Mouse (Mus musculus) midbrain, embryonic 14.5 days (tissue): ENCODE measurements around the gene Terf2ip. TPM values are rescaled to one million over a fixed set of nuclear protein-coding genes. Genes with fewer than 3 reads are reported as not detected.

ENCODE experiments used
- ATAC-seq: fragments of 200-750 bp; cut with Nextera tagmentation; 2 replicates; pipeline ENCODE4 v1.8.0; 2017; ENCODE audit warnings: moderate number of reproducible peaks, moderate library complexity; ENCODE audit not compliant: low FRiP score, low TSS enrichment
- DNase-seq: peaks from one replicate; pipeline ENCODE4 v3.0.0-alpha.2; 2015
- H3K27ac ChIP-seq: fragments of 300-500 bp; sonication (generic); replicated peaks from 2 replicates; pipeline ENCODE4 v1.5.1; 2014; ENCODE audit warnings: mild to moderate bottlenecking, low read depth, low read length, moderate library complexity
- H3K27me3 ChIP-seq: fragments of 300-500 bp; sonication (generic); 2 replicates; pipeline ENCODE4 v1.6.1; 2014; ENCODE audit warnings: low read length, control low read depth, mixed read lengths; ENCODE audit not compliant: control insufficient read depth, insufficient read depth
- H3K36me3 ChIP-seq: fragments of 300-500 bp; sonication (generic); 2 replicates; pipeline ENCODE4 v1.6.1; 2014; ENCODE audit warnings: low read length, control low read depth; ENCODE audit not compliant: control insufficient read depth, insufficient read depth
- H3K4me1 ChIP-seq: fragments of 300-500 bp; sonication (generic); 2 replicates; pipeline ENCODE4 v1.6.1; 2014; ENCODE audit warnings: mild to moderate bottlenecking, antibody characterized with exemption, low read length, control low read depth; ENCODE audit not compliant: control insufficient read depth, insufficient read depth
- H3K4me2 ChIP-seq: fragments of 300-500 bp; sonication (generic); 2 replicates; pipeline ENCODE4 v1.6.1; 2014; ENCODE audit warnings: mild to moderate bottlenecking, low read length, moderate library complexity
- H3K4me3 ChIP-seq: fragments of 300-500 bp; sonication (generic); replicated peaks from 2 replicates; pipeline ENCODE4 v1.5.1; 2014; ENCODE audit warnings: low read depth, low read length
- H3K9ac ChIP-seq: fragments of 300-500 bp; sonication (generic); replicated peaks from 2 replicates; pipeline ENCODE4 v1.6.1; 2014; ENCODE audit warnings: mild to moderate bottlenecking, low read length, moderate library complexity
- H3K9me3 ChIP-seq: fragments of 300-500 bp; sonication (generic); 2 replicates; pipeline ENCODE4 v1.6.1; 2016; ENCODE audit warnings: low read length, control low read depth, mixed read lengths; ENCODE audit not compliant: control insufficient read depth
- WGBS: fragments of 180-500 bp; shearing (Covaris S2); extraction: QIAGEN DNeasy Blood & Tissue Kit; methylation state at CpG from one replicate; pipeline ENCODE4 v1.1.7; 2014; 5-methylcytosine and 5-hydroxymethylcytosine counted together
- polyA plus RNA-seq: library from polyadenylated mRNA; unstranded; fragments of >200 nt; fragmentation: Nextera tagmentation; extraction: Ambion mirVana; gene quantifications from 2 replicates; pipeline ENCODE4 v1.2.1, GENCODE M21; 2014

Gene Terf2ip
- polyA plus RNA-seq, 1 experiment from 2014 or later: 58.3 TPM

GRCm38 (mm10) chr8:112030663-112031062, 19.5 kb downstream of the Terf2ip start:
- DNase-seq (no peak), ATAC-seq (no peak)
- 50% methylated on average over 6 of the region's 6 CpGs for WGBS
- Histone ChIP-seq H3K9me3 (no peaks in the 10 kb centered on the region), H3K9ac (no peak overlapping the region), H3K36me3 (no peaks in the 10 kb centered on the region), H3K27ac (no peak overlapping the region), H3K4me2 (no peak overlapping the region), H3K4me3 (no peak overlapping the region), H3K4me1 (no peaks in the 10 kb centered on the region), H3K27me3 (no peaks in the 10 kb centered on the region)

GRCm38 (mm10) chr8:112033071-112033470, 21.9 kb downstream of the Terf2ip start:
- Histone ChIP-seq H3K27me3 (no peaks in the 10 kb centered on the region), H3K36me3 (no peaks in the 10 kb centered on the region), H3K27ac (no peak overlapping the region), H3K9ac (no peak overlapping the region), H3K4me2 (no peak overlapping the region), H3K9me3 (no peaks in the 10 kb centered on the region), H3K4me1 (no peaks in the 10 kb centered on the region), H3K4me3 (no peak overlapping the region)
- 50% methylated on average over 7 of the region's 7 CpGs for WGBS
- ATAC-seq (no peak), DNase-seq (no peak)

- no peak overlapping the region for H3K4me3 ChIP-seq
- ATAC-seq (no peak), DNase-seq (peak; percentile 80)
- H3K27me3 ChIP-seq: no peaks in the 10 kb centered on the region
- H3K9ac ChIP-seq: no peak overlapping the region
- 16% methylated on average over 8 of the region's 8 CpGs for WGBS
- no peaks in the 10 kb centered on the region for H3K36me3 ChIP-seq
- H3K4me1 ChIP-seq: no peaks in the 10 kb centered on the region
- no peak overlapping the region for H3K27ac ChIP-seq
- H3K9me3 ChIP-seq: no peaks in the 10 kb centered on the region
- H3K4me2 ChIP-seq: no peak overlapping the region
These were observed 23.4 kb downstream of the Terf2ip start for GRCm38 (mm10) chr8:112034603-112035002.

- no peaks in the 10 kb centered on the region for H3K36me3 ChIP-seq
- no peak overlapping the region for H3K27ac ChIP-seq
- 83% methylated on average over 18 of the region's 18 CpGs for WGBS
- H3K9ac ChIP-seq: no peak overlapping the region
- H3K4me3 ChIP-seq: no peak overlapping the region
- no peaks in the 10 kb centered on the region for H3K9me3 ChIP-seq
- H3K4me1 ChIP-seq: no peaks in the 10 kb centered on the region
- no peaks in the 10 kb centered on the region for H3K27me3 ChIP-seq
- ATAC-seq (no peak), DNase-seq (no peak)
- H3K4me2 ChIP-seq: no peak overlapping the region
These were observed 26.3 kb downstream of the Terf2ip start for GRCm38 (mm10) chr8:112037521-112037920.

DNA sequence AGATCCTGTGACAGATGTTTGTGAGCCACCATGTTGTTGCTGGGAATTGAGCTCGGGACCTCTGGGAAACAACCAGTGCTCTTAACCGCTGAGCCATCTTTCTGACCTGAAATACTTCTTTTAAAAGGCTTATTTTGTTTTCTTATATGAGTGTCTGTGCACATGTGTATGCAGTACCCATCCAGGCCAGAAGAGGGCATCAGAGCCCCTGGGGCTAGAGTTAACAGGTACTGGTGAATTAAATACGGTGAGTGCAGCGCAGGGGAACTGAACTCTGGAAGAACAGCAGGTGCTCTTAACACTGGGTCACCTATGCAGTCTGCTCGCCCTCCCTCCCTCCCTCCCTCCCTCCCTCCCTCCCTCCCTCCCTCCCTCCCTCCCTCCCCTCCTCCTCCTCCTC, 34.0 kb downstream of the Terf2ip start:
- DNase-seq (no peak), ATAC-seq (no peak)
- no peaks in the 10 kb centered on the region for H3K27me3 ChIP-seq
- no peaks in the 10 kb centered on the region for H3K4me1 ChIP-seq
- H3K4me2 ChIP-seq: no peak overlapping the region
- no peak overlapping the region for H3K4me3 ChIP-seq
- WGBS: 84% methylated on average over 5 of the region's 5 CpGs
- no peaks in the 10 kb centered on the region for H3K9me3 ChIP-seq
- no peaks in the 10 kb centered on the region for H3K36me3 ChIP-seq
- H3K9ac ChIP-seq: no peak overlapping the region
- H3K27ac ChIP-seq: no peak overlapping the region

DNA sequence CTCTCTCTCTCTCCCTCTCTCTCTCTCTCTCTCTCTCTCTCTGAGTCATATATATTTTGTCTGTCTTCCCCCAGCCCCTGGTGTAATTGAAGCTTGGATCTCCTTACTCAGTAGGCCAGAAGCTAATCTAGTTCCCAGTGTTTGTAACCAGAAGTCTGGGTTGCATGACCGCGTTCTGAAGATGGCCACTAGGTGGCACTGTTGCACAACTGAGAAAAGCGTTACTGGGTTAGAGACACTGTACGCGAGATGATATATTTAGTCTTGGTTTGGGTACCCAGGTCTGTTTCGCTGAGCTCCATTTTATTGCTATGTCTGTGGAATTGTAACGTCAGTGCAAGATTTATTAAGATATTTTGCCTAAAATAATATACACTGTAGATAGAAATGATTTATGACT, 34.7 kb downstream of the Terf2ip start:
- no peak overlapping the region for H3K4me3 ChIP-seq
- H3K27me3 ChIP-seq: no peaks in the 10 kb centered on the region
- no peak overlapping the region for H3K9ac ChIP-seq
- no peak overlapping the region for H3K4me2 ChIP-seq
- ATAC-seq (no peak; the same call in 1 of the 2 replicates), DNase-seq (peak; percentile 96)
- 6% methylated on average over 7 of the region's 7 CpGs for WGBS
- no peaks in the 10 kb centered on the region for H3K4me1 ChIP-seq
- no peaks in the 10 kb centered on the region for H3K36me3 ChIP-seq
- no peak overlapping the region for H3K27ac ChIP-seq
- H3K9me3 ChIP-seq: no peaks in the 10 kb centered on the region

DNA sequence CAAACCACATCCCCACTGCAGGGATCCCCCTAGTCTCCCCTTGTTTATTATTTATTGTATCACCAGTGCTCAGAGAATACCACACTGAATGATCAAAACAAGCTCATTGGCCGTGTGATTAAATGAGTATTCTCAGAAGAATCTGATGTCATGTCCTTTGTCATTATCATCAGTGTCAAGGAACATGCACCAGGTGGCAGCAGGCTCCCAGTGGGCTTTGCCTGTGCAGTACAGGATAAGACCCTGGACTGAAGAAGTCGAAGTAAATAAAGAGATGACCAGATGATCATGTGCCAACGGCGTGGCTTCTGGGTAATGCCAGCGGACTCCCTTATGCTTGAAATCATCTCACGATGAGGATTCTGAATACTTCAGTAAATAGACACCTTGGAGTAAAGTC, 37.1 kb downstream of the Terf2ip start:
- H3K4me1 ChIP-seq: no peaks in the 10 kb centered on the region
- H3K9ac ChIP-seq: no peak overlapping the region
- H3K36me3 ChIP-seq: no peaks in the 10 kb centered on the region
- H3K4me2 ChIP-seq: no peak overlapping the region
- no peak overlapping the region for H3K4me3 ChIP-seq
- ATAC-seq (no peak), DNase-seq (peak; percentile 57)
- no peaks in the 10 kb centered on the region for H3K9me3 ChIP-seq
- no peaks in the 10 kb centered on the region for H3K27me3 ChIP-seq
- 61% methylated on average over 6 of the region's 6 CpGs for WGBS
- H3K27ac ChIP-seq: no peak overlapping the region

DNA sequence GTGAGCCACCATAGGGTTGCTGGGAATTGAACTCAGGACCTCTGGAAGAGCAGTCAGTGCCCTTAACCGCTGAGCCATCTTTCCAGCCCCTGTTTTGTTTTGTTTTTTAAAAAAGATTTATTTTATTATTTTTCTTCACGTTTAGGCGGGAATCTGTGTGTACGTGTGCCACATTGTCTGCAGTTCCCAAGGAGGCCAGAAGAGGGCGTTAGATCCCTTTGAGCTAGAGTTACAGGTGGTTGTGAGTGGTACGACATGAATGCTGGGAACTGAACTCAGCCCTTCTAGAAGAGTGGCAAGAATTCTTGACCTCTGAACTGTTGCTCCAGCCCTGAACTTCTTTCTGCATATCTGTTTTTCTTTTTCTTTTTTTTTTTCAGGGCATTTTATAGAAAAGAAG, 38.8 kb downstream of the Terf2ip start:
- H3K27me3 ChIP-seq: no peaks in the 10 kb centered on the region
- no peak overlapping the region for H3K9ac ChIP-seq
- H3K27ac ChIP-seq: no peak overlapping the region
- H3K9me3 ChIP-seq: no peaks in the 10 kb centered on the region
- 84% methylated on average over 6 of the region's 6 CpGs for WGBS
- DNase-seq (no peak), ATAC-seq (no peak)
- H3K36me3 ChIP-seq: no peaks in the 10 kb centered on the region
- no peak overlapping the region for H3K4me2 ChIP-seq
- no peaks in the 10 kb centered on the region for H3K4me1 ChIP-seq
- no peak overlapping the region for H3K4me3 ChIP-seq

GRCm38 (mm10) chr8:112051537-112051936, 40.3 kb downstream of the Terf2ip start:
- 79% methylated on average over 9 of the region's 9 CpGs for WGBS
- no peak for ATAC-seq

More at GRCm38 (mm10) chr8:112051537-112051936, 40.3 kb downstream of the Terf2ip start:
- no peaks in the 10 kb centered on the region for H3K27me3 ChIP-seq
- no peak overlapping the region for H3K9ac ChIP-seq
- H3K36me3 ChIP-seq: no peaks in the 10 kb centered on the region
- no peak overlapping the region for H3K4me3 ChIP-seq
- H3K4me2 ChIP-seq: no peak overlapping the region
- no peaks in the 10 kb centered on the region for H3K9me3 ChIP-seq
- no peaks in the 10 kb centered on the region for H3K4me1 ChIP-seq
- DNase-seq: no peak
- no peak overlapping the region for H3K27ac ChIP-seq
